Comparison of ENCODE assay signal across 27 mouse cellular contexts in the genomic region with DNA sequence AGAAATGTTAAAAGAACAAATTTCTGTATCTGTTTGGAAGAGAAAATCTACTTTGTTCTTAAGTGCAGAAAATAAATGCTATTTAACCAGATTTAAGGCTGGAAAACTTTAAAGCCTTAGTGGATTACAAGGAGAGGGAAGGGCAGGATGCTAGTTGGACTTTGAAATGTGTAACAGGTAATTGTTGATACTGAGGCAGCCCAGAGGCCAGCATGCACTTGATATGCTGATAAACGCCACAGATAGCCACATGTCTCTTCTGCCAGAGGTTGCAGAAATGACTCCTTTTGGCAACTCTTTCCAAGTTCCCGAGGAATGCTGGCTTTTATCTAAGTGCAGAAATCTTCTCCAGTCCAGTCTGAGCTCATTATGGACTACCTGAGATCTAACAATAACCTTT. TPM values are rescaled to one million over a fixed set of nuclear protein-coding genes. Genes with fewer than 3 reads are reported as not detected.
DNase-seq lines count a peak whose midpoint lies in the region; ATAC-seq and TF ChIP-seq lines count a peak whose summit lies in the region.
"Had no signal": no experiment of that assay in that cellular context is flagged by ENCODE, and none has a peak within 500 bp of the region (broad histone marks: within the 10 kb centered on the region; RNA-seq: fewer than 3 reads in every experiment).

No protein-coding gene starts in this region.

- no peak for ATAC-seq in liver, embryonic 11.5 days (replicated peaks; ENCODE audit: low FRiP score)
- peak; percentile 92 for ATAC-seq in intestine, embryonic 16.5 days
- 0 out of 2 replicates have a peak, but pooled peaks have one; percentile 34 for ATAC-seq in megakaryocyte progenitor cell, adult 5-6 weeks (replicated peaks; ENCODE audit: poor library complexity)
- ATAC-seq: forebrain, embryonic 14.5 days; forebrain, embryonic 16.5 days had no signal

- no peaks in the 10 kb centered on the region for H3K79me2 ChIP-seq in liver, adult 2 months (ENCODE audit: control insufficient read depth, insufficient read depth, low read length)

- no peak overlapping the region for H3K9ac ChIP-seq in liver, adult 2 months (ENCODE audit: low read depth, low read length)
- no peak overlapping the region for H3K9ac ChIP-seq in liver, embryonic 11.5 days (ENCODE audit: low read depth, low read length)
- H3K9ac ChIP-seq in intestine, embryonic 16.5 days (ENCODE audit: low read depth, low read length) = no peak overlapping the region
- H3K9ac ChIP-seq: embryonic facial prominence, embryonic 12.5 days; forebrain, embryonic 12.5 days had no signal

- H3K27ac ChIP-seq in liver, adult 2 months (replicated peaks; ENCODE audit: insufficient read depth, low read depth, low read length) = no peak overlapping the region
- no peak overlapping the region for H3K27ac ChIP-seq in liver, embryonic 11.5 days (ENCODE audit: low read depth, low read length)
- H3K27ac ChIP-seq in intestine, embryonic 16.5 days (ENCODE audit: low read length) = no peak overlapping the region
- H3K27ac ChIP-seq in forebrain, embryonic 10.5 days = no peak overlapping the region
- H3K27ac ChIP-seq: embryonic facial prominence, embryonic 10.5 days; embryonic facial prominence, embryonic 12.5 days; forebrain, embryonic 12.5 days had no signal

- no peak for TF ChIP-seq CTCF in liver, adult 2 months (IDR thresholded peaks at IDR 0.05; ENCODE audit: low read depth, low read length)

- H3K36me3 ChIP-seq in liver, adult 2 months (ENCODE audit: control insufficient read depth, insufficient read depth, low read length) = peaks cover 13% of the 10 kb centered on the region
- H3K36me3 ChIP-seq in liver, embryonic 11.5 days (ENCODE audit: control insufficient read depth, insufficient read depth, low read length) = peaks cover 7% of the 10 kb centered on the region; the same call in 1 of the 2 replicates
- H3K36me3 ChIP-seq in intestine, embryonic 16.5 days (ENCODE audit: control insufficient read depth, insufficient read depth, low read length) = no peaks in the 10 kb centered on the region; the same call in 1 of the 2 replicates
- H3K36me3 ChIP-seq in forebrain, embryonic 10.5 days (replicated peaks) = peaks cover 35% of the 10 kb centered on the region

- H3K4me2 ChIP-seq in liver, embryonic 11.5 days = no peak overlapping the region
- no peak overlapping the region for H3K4me2 ChIP-seq in intestine, embryonic 16.5 days (ENCODE audit: low read depth, low read length)
- H3K4me2 ChIP-seq: embryonic facial prominence, embryonic 12.5 days; forebrain, embryonic 12.5 days had no signal

- peaks cover under 1% of the 10 kb centered on the region; the same call in 1 of the 2 replicates for H3K4me1 ChIP-seq in liver, adult 2 months (ENCODE audit: control insufficient read depth, insufficient read depth, low read length)
- peaks cover under 1% of the 10 kb centered on the region; the same call in 1 of the 2 replicates for H3K4me1 ChIP-seq in liver, embryonic 11.5 days (replicated peaks; ENCODE audit: control insufficient read depth, insufficient read depth, low read length)
- H3K4me1 ChIP-seq in intestine, embryonic 16.5 days (ENCODE audit: control insufficient read depth, insufficient read depth, low read length) = peaks cover 7% of the 10 kb centered on the region
- peaks cover 2% of the 10 kb centered on the region for H3K4me1 ChIP-seq in forebrain, embryonic 10.5 days

- no peaks in the 10 kb centered on the region for H3K27me3 ChIP-seq in liver, adult 2 months (ENCODE audit: control insufficient read depth, insufficient read depth, low read length)
- H3K27me3 ChIP-seq in liver, embryonic 11.5 days (replicated peaks; ENCODE audit: control insufficient read depth, insufficient read depth, low read length) = no peaks in the 10 kb centered on the region
- H3K27me3 ChIP-seq in intestine, embryonic 16.5 days (replicated peaks; ENCODE audit: control insufficient read depth, insufficient read depth, low read length) = no peaks in the 10 kb centered on the region
- H3K27me3 ChIP-seq in forebrain, embryonic 10.5 days (ENCODE audit: poor library complexity, severe bottlenecking) = no peaks in the 10 kb centered on the region
- H3K27me3 ChIP-seq: embryonic facial prominence, embryonic 12.5 days; forebrain, embryonic 12.5 days had no signal

- H3K4me3 ChIP-seq in liver, adult 2 months (ENCODE audit: insufficient read depth, low read depth, low read length) = no peak overlapping the region
- H3K4me3 ChIP-seq in liver, embryonic 11.5 days (ENCODE audit: low read depth, low read length) = no peak overlapping the region
- no peak overlapping the region for H3K4me3 ChIP-seq in intestine, embryonic 16.5 days (ENCODE audit: low read length)
- H3K4me3 ChIP-seq in forebrain, embryonic 10.5 days = no peak overlapping the region
- H3K4me3 ChIP-seq: embryonic facial prominence, embryonic 10.5 days; embryonic facial prominence, embryonic 12.5 days; forebrain, embryonic 12.5 days had no signal

- peak; percentile 41 for DNase-seq in liver, adult 2 months (ENCODE audit: extremely low read depth, low read depth, low spot score)
- no peak for DNase-seq in liver, embryonic 11.5 days (ENCODE audit: low spot score)
- DNase-seq in yolk sac, embryonic 10.5 days (ENCODE audit: low spot score) = peak; percentile 20
- DNase-seq in thymus, postnatal 0 days (ENCODE audit: low spot score) = no peak
- no peak for DNase-seq in thymus, postnatal 25 days
- no peak for DNase-seq in forebrain, embryonic 10.5 days (ENCODE audit: extremely low spot score, low spot score)
- DNase-seq: adrenal gland, adult 2 months; adrenal gland, postnatal 10 days; adrenal gland, postnatal 25 days; cerebellum, adult 11 months; cerebellum, adult 18-20 months; cerebellum, adult 8-10 months; cerebellum, adult 9-11 months; cerebellum, postnatal 14 days had no signal

- no peak for TF ChIP-seq POLR2A in liver, adult 2 months (IDR thresholded peaks at IDR 0.05; ENCODE audit: extremely low read depth, insufficient read depth, low read length)

- no peaks in the 10 kb centered on the region for H3K9me3 ChIP-seq in liver, embryonic 11.5 days (ENCODE audit: control insufficient read depth, low read length)
- no peaks in the 10 kb centered on the region for H3K9me3 ChIP-seq in intestine, embryonic 16.5 days (ENCODE audit: control insufficient read depth, low read length)
- H3K9me3 ChIP-seq in forebrain, embryonic 10.5 days = no peaks in the 10 kb centered on the region
- H3K9me3 ChIP-seq: embryonic facial prominence, embryonic 10.5 days; embryonic facial prominence, embryonic 12.5 days; forebrain, embryonic 12.5 days had no signal

- 19% methylated on average over 2 of the region's 2 CpGs for WGBS in liver, adult 2 months
- WGBS in liver, embryonic 11.5 days = 80% methylated on average over 2 of the region's 2 CpGs
- 56% methylated on average over 2 of the region's 2 CpGs for WGBS in intestine, embryonic 16.5 days
- WGBS in forebrain, embryonic 10.5 days = 95% methylated on average over 2 of the region's 2 CpGs

RNA-seq across cellular contexts. Expression of gene Tbck, which starts 6.5 kb away (rescaled TPM):
- total RNA-seq in liver, adult 2 months (2014; rRNA removed) = 10.5 and 10.7 TPM in 2 replicates
- polyA plus RNA-seq in liver, adult 2 months (2012; rRNA removed) = 2.5 and 2.7 TPM in 2 replicates
- polyA plus RNA-seq in liver, embryonic 11.5 days (2014; fragmentation: Nextera tagmentation; extraction: Ambion mirVana) = 12.8 and 13.1 TPM in 2 replicates
- 14.3 and 14.9 TPM in 2 replicates for polyA plus RNA-seq in intestine, embryonic 16.5 days (2015; fragmentation: Nextera tagmentation; extraction: Ambion mirVana)
- total RNA-seq in megakaryocyte progenitor cell, adult 5-6 weeks (2015) = 15.8 and 16.2 TPM in 2 replicates
- total RNA-seq in megakaryocyte progenitor cell, adult 5-6 weeks (2017) = 16.4 and 17.8 TPM in 2 replicates
- polyA plus RNA-seq in thymus, postnatal 0 days (2015; fragmentation: Nextera tagmentation; extraction: Ambion mirVana) = 12.2 and 14.7 TPM in 2 replicates
- 20.1 and 21.2 TPM in 2 replicates for polyA plus RNA-seq in forebrain, embryonic 10.5 days (2016; fragmentation: Nextera tagmentation; extraction: Ambion mirVana)

RNA-seq across cellular contexts. Expression of gene Aimp1, which starts 6.7 kb away (rescaled TPM):
- total RNA-seq in liver, adult 2 months (2014; rRNA removed) = 32.7 and 37.7 TPM in 2 replicates
- polyA plus RNA-seq in liver, adult 2 months (2012; rRNA removed) = 7.0 and 9.8 TPM in 2 replicates
- 90.3 and 92.9 TPM in 2 replicates for polyA plus RNA-seq in liver, embryonic 11.5 days (2014; fragmentation: Nextera tagmentation; extraction: Ambion mirVana)
- polyA plus RNA-seq in intestine, embryonic 16.5 days (2015; fragmentation: Nextera tagmentation; extraction: Ambion mirVana) = 75.5 and 78.8 TPM in 2 replicates
- total RNA-seq in megakaryocyte progenitor cell, adult 5-6 weeks (2015) = 92.8 and 103 TPM in 2 replicates
- 110 and 121 TPM in 2 replicates for total RNA-seq in megakaryocyte progenitor cell, adult 5-6 weeks (2017)
- polyA plus RNA-seq in thymus, postnatal 0 days (2015; fragmentation: Nextera tagmentation; extraction: Ambion mirVana) = 74.2 and 80.1 TPM in 2 replicates
- 78.0 and 84.5 TPM in 2 replicates for polyA plus RNA-seq in forebrain, embryonic 10.5 days (2016; fragmentation: Nextera tagmentation; extraction: Ambion mirVana)

RNA-seq across cellular contexts. Expression of gene Gimd1, which starts 47.9 kb away (rescaled TPM):
- total RNA-seq in liver, adult 2 months (2014; rRNA removed) = 5.3 and 9.1 TPM in 2 replicates
- 2.2 and 3.6 TPM in 2 replicates for polyA plus RNA-seq in liver, adult 2 months (2012; rRNA removed)
- polyA plus RNA-seq in liver, embryonic 11.5 days (2014; fragmentation: Nextera tagmentation; extraction: Ambion mirVana) = 19.1 and 21.0 TPM in 2 replicates
- 19.7 and 22.8 TPM in 2 replicates for polyA plus RNA-seq in intestine, embryonic 16.5 days (2015; fragmentation: Nextera tagmentation; extraction: Ambion mirVana)
- not detected in 2 replicates for total RNA-seq in megakaryocyte progenitor cell, adult 5-6 weeks (2015)
- not detected in 2 replicates for total RNA-seq in megakaryocyte progenitor cell, adult 5-6 weeks (2017)
- polyA plus RNA-seq in thymus, postnatal 0 days (2015; fragmentation: Nextera tagmentation; extraction: Ambion mirVana) = 0.13 TPM in 1 of 2 replicates, not detected in the other
- polyA plus RNA-seq in forebrain, embryonic 10.5 days (2016; fragmentation: Nextera tagmentation; extraction: Ambion mirVana) = not detected in 2 replicates
- total RNA-seq: adrenal gland, adult 2 months; adrenal gland, postnatal 25 days; ES-E14; MEL had no signal
- polyA plus RNA-seq: adrenal gland, adult 2 months; brain, embryonic 14.5 days; C2C12; cortical plate, adult 2 months; embryonic facial prominence, embryonic 10.5 days; embryonic facial prominence, embryonic 12.5 days; embryonic facial prominence, embryonic 14.5 days; forebrain, embryonic 12.5 days; forebrain, embryonic 14.5 days; forebrain, embryonic 16.5 days had no signal

Comparison
In these comparisons a context has a peak if more than half of its experiments do, and no peak if none do; other contexts are left out.
1. DNase-seq: peak in liver, adult 2 months (single experiment) and yolk sac, embryonic 10.5 days (single experiment); none in liver, embryonic 11.5 days (single experiment), thymus, postnatal 0 days (single experiment), thymus, postnatal 25 days (single experiment) and forebrain, embryonic 10.5 days (single experiment).